Mouse (Mus musculus) gastrocnemius, postnatal 25 days (tissue): ENCODE data around the gene Btg3. TPM values are rescaled to one million over a fixed set of nuclear protein-coding genes. Genes with fewer than 3 reads are reported as not detected.

ENCODE experiments used
- DNase-seq: peaks from one replicate; pipeline ENCODE4 v3.0.0; 2022
- total RNA-seq, 2 experiments: library from RNA; stranded (reverse); gene quantifications; 1 replicate in 1 of 2; 2 replicates in 1 of 2; pipeline ENCODE4 v1.2.3; 2021

The Btg3 gene
- total RNA-seq, 2 experiments from 2014 or later: 4.7 to 8.1 TPM

- DNase-seq: peak; percentile 20
Observed at GRCm38 (mm10) chr16:78301183-78301830, 75.7 kb downstream of the Btg3 start, which contains the start of gene Cxadr. TSS of gene Cxadr (plus strand) at chr16:78301489.

- DNase-seq: no peak
Observed at GRCm38 (mm10) chr16:78296114-78296513, 80.9 kb downstream of the Btg3 start.

GRCm38 (mm10) chr16:78295601-78296000 is 81.4 kb downstream of the Btg3 start:
- no peak for DNase-seq

GRCm38 (mm10) chr16:78294606-78295275 is 82.3 kb downstream of the Btg3 start:
- DNase-seq: no peak

GRCm38 (mm10) chr16:78294051-78294450 is 82.9 kb downstream of the Btg3 start:
- no peak for DNase-seq

- no peak for DNase-seq
Observed at GRCm38 (mm10) chr16:78283231-78283630, 93.8 kb downstream of the Btg3 start.

Other genes starting within 250 kb of the Btg3 start
- 1 to 10 TPM in 1 of 2 experiments, under 1 TPM in 1; 0.56 to 1.1 TPM for gene Cxadr, start 75.7 kb downstream of the Btg3 start, total RNA-seq
- 1 to 10 TPM; 3.4 to 4.1 TPM for gene D16Ertd472e, start 199.5 kb upstream of the Btg3 start, total RNA-seq